Mouse (Mus musculus) spleen, adult 2 months (tissue): ENCODE results near the gene Cygb. TPM values are rescaled to one million over a fixed set of nuclear protein-coding genes. Genes with fewer than 3 reads are reported as not detected.

ENCODE experiments used
- DNase-seq, 2 experiments: peaks; one replicate each; pipeline versions ENCODE4 v3.0.0 to v3.0.0-alpha.2; 2012 to 2021; ENCODE audit warnings: low spot score in 2 of 2, low read depth in 1 of 2
- H3K27ac ChIP-seq: fragments of 200-500 bp; 2 replicates; pipeline ENCODE4 v1.5.1; 2012; ENCODE audit warnings: low read length, inconsistent platforms; ENCODE audit not compliant: insufficient read depth
- H3K27me3 ChIP-seq: fragments of 200-500 bp; 2 replicates; pipeline ENCODE4 v1.6.1; 2012; ENCODE audit warnings: mild to moderate bottlenecking, moderate library complexity, low read length, inconsistent platforms; ENCODE audit not compliant: control insufficient read depth, insufficient read depth
- H3K36me3 ChIP-seq: fragments of 200-500 bp; 2 replicates; pipeline ENCODE4 v1.6.1; 2012; ENCODE audit warnings: mild to moderate bottlenecking, low read length, inconsistent platforms; ENCODE audit not compliant: control insufficient read depth, insufficient read depth
- H3K4me1 ChIP-seq: fragments of 200-500 bp; 2 replicates; pipeline ENCODE4 v1.6.1; 2011; ENCODE audit warnings: inconsistent platforms; ENCODE audit not compliant: control insufficient read depth, insufficient read depth, insufficient read length
- H3K4me3 ChIP-seq: fragments of 200-500 bp; 2 replicates; pipeline ENCODE4 v1.5.1; 2011; ENCODE audit warnings: mild to moderate bottlenecking, inconsistent platforms; ENCODE audit not compliant: insufficient read depth, insufficient read length; ENCODE audit errors: extremely low read depth
- CTCF ChIP-seq: fragments of 200-500 bp; IDR thresholded peaks from 2 replicates; pipeline ENCODE4 v1.5.1; 2011; ENCODE audit warnings: mild to moderate bottlenecking, inconsistent platforms; ENCODE audit not compliant: insufficient read depth, insufficient read length, insufficient replicate concordance; ENCODE audit errors: extremely low read depth
- POLR2A ChIP-seq: fragments of 200-500 bp; IDR thresholded peaks from 2 replicates; pipeline ENCODE4 v1.6.1; 2011; ENCODE audit warnings: low read depth, low read length, inconsistent platforms
- WGBS: fragments of 180-500 bp; shearing (Covaris S2); methylation state at CpG from one replicate; pipeline ENCODE4 v1.1.7; 2018; 5-methylcytosine and 5-hydroxymethylcytosine counted together
- polyA plus RNA-seq: library from polyadenylated mRNA; depleted of rRNA; stranded (reverse); fragments of >200 nt; gene quantifications from 2 replicates; pipeline ENCODE4 v1.2.3, GENCODE M21; 2012

Gene Cygb
- polyA plus RNA-seq, 1 experiment, result 14.2 TPM

DNA sequence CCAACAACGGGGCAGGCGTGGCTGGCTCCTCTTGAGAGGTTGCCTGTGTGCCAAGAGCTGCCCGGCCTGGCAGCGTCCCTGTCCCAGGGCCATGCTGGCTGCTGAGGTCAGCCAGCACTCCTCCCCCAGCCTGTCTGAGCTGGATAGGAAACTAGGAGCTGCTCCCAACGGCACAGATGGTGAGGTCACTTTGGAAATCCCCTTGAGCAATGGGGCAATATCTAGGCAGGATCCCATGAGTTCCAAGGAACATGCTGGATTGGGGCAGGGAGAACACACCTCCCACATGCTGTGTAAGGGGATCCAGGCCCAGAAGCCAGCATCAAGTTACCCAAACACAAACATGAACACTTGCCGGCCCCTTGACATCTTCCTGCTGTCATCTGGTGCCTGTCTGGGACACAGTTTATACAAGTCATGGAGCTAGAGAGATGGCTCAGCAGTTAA, 32.8 kb downstream of the Cygb start:
- WGBS, result 58% methylated on average over 6 of the region's 6 CpGs
- TF ChIP-seq CTCF (no peak), POLR2A (no peak)
- Histone ChIP-seq H3K36me3 (no peaks in the 10 kb centered on the region), H3K4me3 (no peak overlapping the region), H3K4me1 (peaks cover 56% of the 10 kb centered on the region), H3K27ac (peak overlapping the region; percentile 43; the same call in 1 of the 2 replicates), H3K27me3 (no peaks in the 10 kb centered on the region)
- DNase-seq, result no peak

DNA sequence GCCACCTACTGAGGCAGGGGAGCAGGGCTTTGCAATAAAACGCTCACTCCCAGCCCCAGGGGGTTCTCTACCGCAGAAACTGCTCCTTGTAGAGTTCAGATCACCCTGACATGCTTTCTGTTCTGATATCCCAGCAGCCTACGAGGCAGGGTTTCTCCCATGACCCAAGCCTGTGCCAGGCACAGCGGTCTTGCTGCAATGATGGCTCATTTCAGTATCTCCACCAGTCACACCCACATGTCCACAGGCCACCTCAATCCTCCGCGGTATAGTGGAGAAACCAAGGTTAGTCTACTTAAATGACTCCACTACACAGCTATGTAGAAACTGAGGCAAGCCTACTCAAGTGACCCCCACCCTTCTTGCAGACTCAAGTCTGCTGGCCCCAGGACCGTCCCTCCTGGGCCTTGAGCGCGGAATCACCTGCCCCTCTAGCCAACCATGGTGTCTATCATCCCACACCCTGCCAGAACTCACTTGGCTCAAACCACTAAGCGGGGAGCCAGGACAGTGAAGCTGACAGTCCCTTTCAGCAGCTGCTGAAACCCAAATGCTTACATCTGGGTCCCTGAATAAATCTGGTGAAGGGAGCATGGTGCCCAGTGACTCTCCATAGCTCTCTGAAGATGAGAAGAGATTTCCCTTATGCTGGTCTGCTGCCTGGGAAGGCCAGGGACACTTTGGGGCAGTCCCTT, 33.4 kb downstream of the Cygb start:
- 79% methylated on average over 10 of the region's 10 CpGs for WGBS
- no peaks in the 10 kb centered on the region for H3K27me3 ChIP-seq
- no peaks in the 10 kb centered on the region for H3K36me3 ChIP-seq
- no peak for DNase-seq
- H3K27ac ChIP-seq, result peak overlapping the region; percentile 43; the same call in 1 of the 2 replicates
- H3K4me1 ChIP-seq, result peaks cover 60% of the 10 kb centered on the region
- no peak overlapping the region for H3K4me3 ChIP-seq
- TF ChIP-seq POLR2A (no peak), CTCF (no peak)

DNA sequence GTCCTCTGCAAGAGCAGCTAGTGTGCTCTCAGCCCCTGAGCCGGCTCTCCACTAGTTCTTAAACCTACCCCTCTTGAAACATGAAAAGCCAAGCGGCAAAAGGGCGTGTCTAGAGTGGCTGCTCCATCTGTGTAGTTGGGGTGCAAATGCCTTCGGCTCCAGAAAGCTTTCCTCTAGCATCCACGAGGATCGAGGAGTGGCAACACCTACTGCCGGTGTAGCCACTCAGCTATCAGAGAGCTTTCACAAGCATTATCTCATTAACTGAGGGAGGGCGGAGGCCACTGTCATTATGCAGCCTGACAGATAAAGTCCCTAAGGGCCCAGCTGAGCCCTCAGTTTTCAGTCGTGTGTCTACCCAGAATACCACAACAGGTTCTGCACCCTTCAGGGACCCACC, 34.0 kb downstream of the Cygb start:
- H3K4me3 ChIP-seq, result no peak overlapping the region
- no peak for DNase-seq
- H3K27ac ChIP-seq, result 0 out of 2 replicates have a peak overlapping the region, but pooled peaks have one; percentile 16
- 59% methylated on average over 9 of the region's 9 CpGs for WGBS
- H3K4me1 ChIP-seq, result peaks cover 65% of the 10 kb centered on the region
- no peaks in the 10 kb centered on the region for H3K36me3 ChIP-seq
- H3K27me3 ChIP-seq, result no peaks in the 10 kb centered on the region
- TF ChIP-seq POLR2A, result no peak

DNA sequence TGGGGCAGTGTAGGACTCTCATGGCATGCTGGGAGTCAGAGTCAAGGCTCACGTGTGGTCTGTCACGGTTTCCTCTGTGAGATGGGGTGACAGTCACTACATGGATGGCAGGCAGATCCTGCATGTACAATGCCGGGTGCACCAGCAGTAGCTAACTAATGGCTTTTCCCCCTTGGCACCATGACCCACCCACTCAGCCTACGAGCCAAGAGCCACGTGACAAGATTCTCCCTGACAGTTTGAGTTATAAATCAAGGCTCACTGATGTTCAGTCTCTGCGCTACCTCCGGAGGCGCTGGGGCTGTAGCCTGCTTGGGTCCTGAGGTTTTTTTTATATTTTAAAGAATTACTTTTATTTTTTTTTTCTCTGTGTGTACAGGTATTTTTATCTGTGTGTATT, 34.6 kb downstream of the Cygb start:
- TF ChIP-seq CTCF, result no peak
- no peak for TF ChIP-seq POLR2A
- no peak overlapping the region for H3K4me3 ChIP-seq
- no peaks in the 10 kb centered on the region for H3K36me3 ChIP-seq
- H3K27ac ChIP-seq, result no peak overlapping the region
- 78% methylated on average over 8 of the region's 8 CpGs for WGBS
- no peaks in the 10 kb centered on the region for H3K27me3 ChIP-seq
- peaks cover 65% of the 10 kb centered on the region for H3K4me1 ChIP-seq
- no peak for DNase-seq

DNA sequence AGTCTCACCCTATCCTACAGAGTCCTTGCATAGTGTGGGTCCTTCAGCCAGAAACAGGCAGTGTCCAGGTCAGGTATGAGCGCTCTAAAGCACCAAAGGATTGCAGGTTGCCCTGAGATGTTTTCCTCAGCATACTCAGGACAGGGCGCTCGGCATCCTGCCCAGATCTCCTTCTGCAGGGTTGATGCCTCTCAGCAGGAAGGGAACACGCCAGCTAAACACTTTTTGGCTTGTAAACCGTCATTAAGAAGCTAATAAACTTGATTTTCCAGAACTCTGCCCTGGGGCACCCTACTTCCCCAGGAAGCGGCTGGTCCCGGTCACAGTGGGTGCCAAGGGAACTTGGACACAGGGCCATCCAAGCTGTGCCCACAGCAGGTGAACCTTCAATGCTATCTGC, 35.0 kb downstream of the Cygb start:
- 86% methylated on average over 7 of the region's 7 CpGs for WGBS
- no peak for TF ChIP-seq POLR2A
- TF ChIP-seq CTCF, result no peak
- no peak for DNase-seq
- no peaks in the 10 kb centered on the region for H3K36me3 ChIP-seq
- H3K27me3 ChIP-seq, result no peaks in the 10 kb centered on the region
- peaks cover 65% of the 10 kb centered on the region for H3K4me1 ChIP-seq
- no peak overlapping the region for H3K4me3 ChIP-seq
- no peak overlapping the region for H3K27ac ChIP-seq

DNA sequence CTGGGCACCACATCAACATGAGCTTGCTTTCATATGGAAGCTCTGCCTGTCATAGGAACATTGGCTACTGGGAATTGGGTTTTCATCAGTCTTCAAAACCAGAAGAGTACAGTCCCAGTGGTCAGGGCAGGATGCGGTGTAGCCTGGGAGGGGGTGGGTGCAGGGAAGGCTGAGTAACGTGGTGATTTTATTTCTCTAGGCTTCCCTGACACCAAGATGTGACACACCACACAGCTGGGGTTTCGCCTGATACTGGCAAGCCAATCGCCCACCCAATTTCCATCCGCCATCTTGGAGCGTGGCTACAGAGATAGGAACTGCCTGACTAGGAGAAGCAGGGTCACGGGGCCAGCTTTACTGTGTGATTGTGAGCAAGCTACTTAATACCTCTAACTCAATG, 35.4 kb downstream of the Cygb start:
- TF ChIP-seq POLR2A, result no peak
- TF ChIP-seq CTCF, result no peak
- H3K27me3 ChIP-seq, result no peaks in the 10 kb centered on the region
- H3K36me3 ChIP-seq, result no peaks in the 10 kb centered on the region
- peaks cover 65% of the 10 kb centered on the region for H3K4me1 ChIP-seq
- H3K4me3 ChIP-seq, result no peak overlapping the region
- no peak for DNase-seq
- 81% methylated on average over 7 of the region's 7 CpGs for WGBS
- no peak overlapping the region; the same call in 1 of the 2 replicates for H3K27ac ChIP-seq

DNA sequence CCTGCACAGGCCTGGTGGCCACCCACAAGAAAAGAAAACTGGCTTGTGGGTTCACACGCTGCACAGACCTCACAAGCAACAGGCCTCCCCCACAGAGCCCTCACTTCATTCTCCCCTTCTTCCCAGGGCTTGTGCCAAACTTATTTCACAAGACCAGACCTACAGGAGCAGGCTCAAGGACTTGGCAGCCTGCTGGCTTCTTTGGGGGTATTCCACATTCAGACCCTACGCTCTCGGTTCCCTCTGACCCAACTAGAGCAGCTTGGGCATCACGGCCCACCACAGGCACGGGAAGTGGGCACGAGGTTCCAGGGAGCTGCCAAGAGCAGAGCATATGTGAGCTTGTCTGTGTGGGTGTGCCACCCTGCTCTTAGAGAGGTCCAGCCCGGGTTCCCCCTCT, 36.5 kb downstream of the Cygb start:
- no peaks in the 10 kb centered on the region for H3K27me3 ChIP-seq
- no peak for TF ChIP-seq CTCF
- no peak for TF ChIP-seq POLR2A
- H3K4me3 ChIP-seq, result no peak overlapping the region
- no peak for DNase-seq
- H3K36me3 ChIP-seq, result no peaks in the 10 kb centered on the region
- peak overlapping the region; percentile 60 for H3K27ac ChIP-seq
- peaks cover 64% of the 10 kb centered on the region for H3K4me1 ChIP-seq
- WGBS, result 19% methylated on average over 7 of the region's 7 CpGs
